Mouse (Mus musculus): ENCODE measurements at regions not wholly inside any gene's neighbourhood (a gene's known extent, or its start where the extent isn't known, plus 50 kb on each side); places are given as distances from the start of the nearest gene placed in this dataset.

GRCm38 (mm10) chr15:10767535-10767934, 53.1 kb upstream of the Rai14 start:
- no peak for DNase-seq (ENCODE audit: low spot score in 2 of 2)

GRCm38 (mm10) chr15:10770410-10771310, 56.2 kb upstream of the Rai14 start:
- DNase-seq (ENCODE audit: low spot score in 2 of 2): no peak

DNA sequence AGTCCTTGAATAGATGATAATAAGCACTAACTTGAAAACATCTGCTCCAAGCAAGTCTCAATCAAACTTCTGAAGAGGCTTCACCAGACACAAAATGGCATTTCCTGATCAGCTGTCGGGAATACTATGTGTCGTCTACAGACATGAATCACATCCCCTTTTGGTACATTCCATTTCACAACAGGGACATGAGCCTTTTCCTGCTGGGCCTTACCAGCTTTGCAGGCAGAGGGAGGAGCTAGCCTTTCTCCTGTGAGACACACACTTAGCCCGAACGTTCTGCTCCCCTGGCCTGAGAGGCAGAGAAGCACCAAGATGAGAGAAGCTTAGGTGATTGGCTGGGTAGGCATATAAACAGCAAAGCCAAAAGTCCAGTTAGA, 56.9 kb upstream of the Rai14 start:
- no peak for DNase-seq (ENCODE audit: low spot score in 2 of 2)

- DNase-seq (ENCODE audit: low spot score in 2 of 2): no peak
Observed at GRCm38 (mm10) chr15:10779941-10780620, 65.7 kb upstream of the Rai14 start.

- no peak for DNase-seq (ENCODE audit: low spot score in 2 of 2)
Observed at GRCm38 (mm10) chr15:10789371-10789770, 74.9 kb upstream of the Rai14 start.

DNA sequence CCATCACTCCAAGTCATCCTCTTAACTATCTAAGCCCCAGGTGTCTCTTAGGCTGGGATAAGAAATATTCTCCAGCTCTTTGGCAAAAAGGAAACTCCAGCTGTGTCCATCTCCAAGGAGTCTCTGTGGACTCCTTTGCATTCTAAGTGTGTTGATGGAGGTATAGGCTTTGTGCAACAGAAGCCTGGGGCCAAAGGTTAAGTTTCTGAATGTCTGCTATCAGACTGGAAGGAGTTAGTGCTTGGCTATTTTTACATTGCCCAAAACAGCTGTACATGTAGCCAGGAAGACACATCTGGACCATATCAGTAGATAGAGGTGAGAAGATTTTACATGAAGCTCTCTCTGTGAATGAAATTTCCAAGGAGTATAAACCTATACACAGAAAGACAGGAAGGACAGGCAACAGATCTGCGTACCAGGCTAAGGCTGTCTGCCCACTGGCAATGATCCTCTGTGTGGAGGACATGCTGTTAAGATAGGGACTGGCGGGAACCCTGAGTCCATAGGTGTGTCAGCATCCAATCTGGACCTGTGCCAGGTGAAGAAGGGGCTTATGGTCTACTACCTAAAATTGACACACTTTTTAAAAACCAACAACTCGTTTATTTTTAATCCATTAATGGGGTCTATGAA, 76.6 kb upstream of the Rai14 start:
- DNase-seq (ENCODE audit: low spot score in 2 of 2): no peak

- DNase-seq (ENCODE audit: low spot score in 2 of 2): no peak
Observed at GRCm38 (mm10) chr15:10791516-10792112, 77.2 kb upstream of the Rai14 start.

DNA sequence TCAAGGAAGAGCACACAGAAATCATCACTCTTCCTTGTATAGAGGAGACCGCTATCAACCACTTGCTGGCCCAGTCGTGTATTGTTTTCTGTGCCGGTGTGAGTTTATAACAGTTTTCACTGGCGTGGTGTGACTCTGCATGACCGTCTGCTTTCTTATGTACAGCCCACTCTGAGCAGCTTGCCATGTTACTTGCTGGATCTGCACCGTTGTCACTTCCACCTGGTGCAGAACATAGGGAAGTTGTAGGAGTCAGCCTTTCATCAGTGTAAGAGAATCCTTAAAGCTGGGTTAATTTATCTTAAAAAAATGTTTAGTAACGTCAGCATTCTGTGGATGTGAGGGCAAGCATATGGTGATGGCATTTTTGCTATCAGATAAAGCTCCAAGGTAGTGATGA, 77.7 kb upstream of the Rai14 start:
- no peak for DNase-seq (ENCODE audit: low spot score in 2 of 2)

GRCm38 (mm10) chr15:10795126-10795792, 80.8 kb upstream of the Rai14 start:
- DNase-seq (ENCODE audit: low spot score in 2 of 2): no peak

GRCm38 (mm10) chr15:10799656-10800055, 85.2 kb upstream of the Rai14 start:
- DNase-seq (ENCODE audit: low spot score in 2 of 2): no peak

- DNase-seq (ENCODE audit: low spot score in 2 of 2): no peak
Observed at GRCm38 (mm10) chr15:10814195-10814594, 99.8 kb upstream of the Rai14 start.

DNA sequence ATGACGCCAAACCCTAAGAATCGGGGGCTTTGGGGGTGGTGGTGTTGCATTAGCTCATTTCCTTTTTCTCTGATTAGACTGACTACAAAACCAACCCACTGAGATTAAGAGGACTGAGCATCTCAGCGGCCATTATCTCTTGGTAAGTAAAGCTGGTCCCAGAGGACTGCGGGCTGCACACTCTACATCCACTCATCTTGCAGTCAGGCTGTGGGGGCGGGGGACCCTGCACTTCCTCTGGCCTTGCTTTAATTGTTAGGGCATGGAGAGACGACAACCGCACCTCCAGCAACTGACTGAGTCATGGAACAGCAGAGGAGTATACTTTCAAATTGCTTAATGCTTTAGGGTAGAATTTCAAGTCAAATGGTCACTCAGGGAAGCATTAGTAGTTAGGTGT, 100.3 kb upstream of the Rai14 start:
- DNase-seq (ENCODE audit: low spot score in 2 of 2): no peak

DNA sequence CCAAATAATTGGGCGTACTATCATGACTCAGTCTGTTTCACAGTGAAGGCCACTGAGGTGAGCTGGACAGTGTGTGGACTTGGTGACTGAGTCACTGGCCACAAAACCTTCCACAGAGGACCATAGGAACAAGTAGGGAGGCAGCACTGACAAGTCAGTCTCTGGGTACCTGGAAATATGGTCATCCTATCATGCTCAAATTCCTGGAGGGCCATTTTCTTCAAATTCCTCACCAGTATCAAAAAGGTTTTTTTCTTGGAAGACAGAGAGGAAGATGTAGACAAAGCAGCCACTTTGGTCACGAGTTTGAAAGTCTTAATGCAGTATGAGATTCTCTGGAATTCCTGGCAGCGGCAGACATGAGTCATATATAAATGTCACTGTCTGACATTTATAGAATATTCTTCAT, 101.8 kb upstream of the Rai14 start:
- no peak for DNase-seq (ENCODE audit: low spot score in 2 of 2)

DNA sequence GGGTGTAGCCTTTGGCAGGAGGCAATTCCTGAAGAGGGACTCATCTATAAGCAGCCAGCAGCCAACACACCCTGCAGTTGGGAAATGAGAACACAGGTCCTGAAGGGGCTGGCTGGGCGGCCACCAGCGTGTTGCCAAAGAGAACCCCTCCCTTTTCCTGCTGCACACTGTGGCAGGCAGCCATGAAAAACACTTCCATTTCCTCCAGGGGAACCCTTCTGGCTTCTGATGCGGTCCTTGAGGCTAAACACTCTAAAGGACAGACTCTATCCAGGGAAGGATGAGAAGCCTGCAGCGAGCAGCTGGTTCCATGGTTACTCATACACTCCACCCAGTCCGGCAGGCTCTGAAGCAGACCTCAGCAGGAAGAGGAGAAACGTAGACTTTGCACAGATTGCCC, 103.8 kb upstream of the Rai14 start:
- peak in 1 of 2 experiments; percentile 8 for DNase-seq (ENCODE audit: low spot score in 2 of 2)

GRCm38 (mm10) chr15:10818706-10819105, 104.3 kb upstream of the Rai14 start:
- DNase-seq (ENCODE audit: low spot score in 2 of 2): no peak

DNA sequence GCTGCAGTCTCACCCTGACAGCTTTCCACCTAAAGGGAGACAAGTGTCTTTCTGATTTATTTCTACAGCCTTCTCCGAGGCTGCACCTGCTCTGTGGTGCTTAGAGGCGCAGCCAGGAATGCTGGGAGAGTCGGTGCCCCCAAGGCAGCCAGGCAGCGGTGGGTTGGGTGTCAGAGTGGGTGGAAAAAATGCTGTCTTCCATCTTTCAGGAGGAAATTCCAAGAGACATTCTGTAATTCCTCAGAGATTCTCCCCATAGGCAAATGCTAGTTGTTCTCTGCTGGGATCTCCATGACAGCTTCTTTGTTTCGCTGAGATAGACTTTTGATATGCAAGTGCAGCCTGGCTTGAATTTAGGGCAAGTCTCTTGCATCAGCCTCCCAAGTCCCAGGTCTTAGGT, 109.5 kb upstream of the Rai14 start:
- no peak for DNase-seq (ENCODE audit: low spot score in 2 of 2)

DNA sequence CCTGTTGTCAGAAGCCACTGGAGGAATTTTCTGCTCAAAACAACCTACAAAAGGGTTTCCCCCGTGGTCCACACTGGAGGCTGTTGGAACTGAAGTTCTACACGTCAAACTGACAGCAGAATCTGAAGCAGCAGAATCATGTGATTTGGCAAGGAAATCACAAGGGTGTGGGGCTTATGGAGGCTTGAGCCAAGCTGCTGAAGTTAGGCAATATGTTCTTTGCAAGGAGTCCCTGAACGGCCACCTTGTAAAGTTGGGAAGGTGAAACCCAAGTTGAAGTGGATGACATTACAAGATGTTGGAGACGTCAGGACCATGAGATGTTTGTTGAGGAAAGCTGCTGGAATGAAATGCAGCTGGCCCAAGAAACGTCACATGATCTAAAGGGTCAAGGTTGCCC, 115.2 kb upstream of the Rai14 start:
- DNase-seq (ENCODE audit: low spot score in 2 of 2): no peak

GRCm38 (mm10) chr15:10830478-10830877, 116.1 kb upstream of the Rai14 start:
- DNase-seq (ENCODE audit: low spot score in 2 of 2): no peak

DNA sequence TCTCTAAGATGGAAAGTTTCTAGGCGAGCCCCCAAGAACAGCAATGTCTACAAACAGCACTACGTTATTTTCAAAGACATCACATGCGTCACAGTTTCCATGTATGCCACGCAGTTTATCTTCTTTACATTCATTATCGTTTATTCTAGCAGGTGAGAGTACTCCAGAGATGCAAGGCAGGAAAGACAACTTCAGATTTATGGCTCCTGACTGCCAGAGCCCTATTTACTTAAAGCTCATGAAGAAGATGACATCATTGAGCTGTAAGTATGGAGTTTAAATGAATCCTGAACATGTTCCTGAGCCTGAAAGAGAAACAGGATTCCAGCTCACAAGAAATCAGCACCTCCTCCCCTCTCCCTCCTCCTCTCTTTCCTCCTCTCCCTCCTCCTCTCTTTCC, 116.7 kb upstream of the Rai14 start:
- no peak for DNase-seq (ENCODE audit: low spot score in 2 of 2)

GRCm38 (mm10) chr15:10832331-10832730, 117.9 kb upstream of the Rai14 start:
- DNase-seq (ENCODE audit: low spot score in 2 of 2): no peak

- no peak for DNase-seq (ENCODE audit: low spot score in 2 of 2)
Observed at GRCm38 (mm10) chr15:10833866-10834571, 118.1 kb upstream of the C1qtnf3 start.
